In genomic region chr11:98740393-98741050, GRCm38 (mm10) we compare ENCODE assay signal across 8 mouse cellular contexts. TPM values are rescaled to one million over a fixed set of nuclear protein-coding genes. Genes with fewer than 3 reads are reported as not detected.
A peak's percentile ranks its signal among the peaks of the same experiment; 100 is the strongest.
DNase-seq lines count a peak whose midpoint lies in the region; ATAC-seq and TF ChIP-seq lines count a peak whose summit lies in the region.

TSS of gene Thra (plus strand) at chr11:98740638.

- peak within 1 kb of the TSS; percentile 81 for H3K4me2 ChIP-seq in embryonic facial prominence, embryonic 12.5 days (replicated peaks)
- peak within 1 kb of the TSS; percentile 82 for H3K4me2 ChIP-seq in limb, embryonic 12.5 days
- H3K4me2 ChIP-seq in midbrain, embryonic 13.5 days (replicated peaks), result peak within 1 kb of the TSS; percentile 85

- peak within 1 kb of the TSS; percentile 86 for H3K27ac ChIP-seq in embryonic facial prominence, embryonic 12.5 days
- peak within 1 kb of the TSS; percentile 92 for H3K27ac ChIP-seq in limb, embryonic 12.5 days
- H3K27ac ChIP-seq in midbrain, embryonic 13.5 days, result peak within 1 kb of the TSS; percentile 99

- H3K79me3 ChIP-seq in C2C12 (ENCODE audit: low read depth), result no peaks in the 10 kb centered on the region

- TF ChIP-seq CTCF in C2C12 (IDR thresholded peaks at IDR 0.05; ENCODE audit: control insufficient read depth, insufficient read depth, insufficient read length), result no peak

- peak within 1 kb of the TSS; percentile 68 for H3K4me3 ChIP-seq in C2C12 (ENCODE audit: insufficient read depth, poor library complexity, severe bottlenecking)
- peak within 1 kb of the TSS; percentile 69 for H3K4me3 ChIP-seq in embryonic facial prominence, embryonic 12.5 days
- peak within 1 kb of the TSS; percentile 89 for H3K4me3 ChIP-seq in limb, embryonic 12.5 days (replicated peaks)
- peak within 1 kb of the TSS; percentile 84 for H3K4me3 ChIP-seq in midbrain, embryonic 13.5 days (replicated peaks)

- peaks cover 47% of the 10 kb centered on the region for H3K4me1 ChIP-seq in embryonic facial prominence, embryonic 12.5 days
- peaks cover 45% of the 10 kb centered on the region for H3K4me1 ChIP-seq in limb, embryonic 12.5 days (replicated peaks)
- H3K4me1 ChIP-seq in midbrain, embryonic 13.5 days (replicated peaks), result peaks cover 62% of the 10 kb centered on the region

- H3ac ChIP-seq in C2C12 (ENCODE audit: control insufficient read depth, insufficient read length, low read depth), result peak within 1 kb of the TSS; percentile 30

- ATAC-seq in embryonic facial prominence, embryonic 12.5 days (ENCODE audit: insufficient number of reproducible peaks, insufficient read depth, low FRiP score, low TSS enrichment), result peak; percentile 29; the same call in 1 of the 2 replicates
- ATAC-seq in limb, embryonic 12.5 days (ENCODE audit: insufficient number of reproducible peaks, insufficient read depth, low FRiP score, low TSS enrichment, low read depth), result peak; percentile 58
- peak; percentile 32 for ATAC-seq in midbrain, embryonic 13.5 days

- H3K27me3 ChIP-seq in C2C12 (ENCODE audit: control insufficient read depth, insufficient read depth, insufficient read length), result no peaks in the 10 kb centered on the region
- H3K27me3 ChIP-seq in embryonic facial prominence, embryonic 12.5 days, result no peaks in the 10 kb centered on the region
- H3K27me3 ChIP-seq in limb, embryonic 12.5 days, result no peaks in the 10 kb centered on the region
- no peaks in the 10 kb centered on the region for H3K27me3 ChIP-seq in midbrain, embryonic 13.5 days

- no peak for DNase-seq in adrenal gland, adult 8-10 months
- DNase-seq in heart, adult 18-20 months, result peak; percentile 87 to 90
- peak; percentile 70 for DNase-seq in kidney, adult 18-20 months
- peak; percentile 80 for DNase-seq in testis, postnatal 10 days (ENCODE audit: low spot score)

- H3K9ac ChIP-seq in embryonic facial prominence, embryonic 12.5 days, result peak within 1 kb of the TSS; percentile 88
- H3K9ac ChIP-seq in limb, embryonic 12.5 days (replicated peaks), result peak within 1 kb of the TSS; percentile 91
- H3K9ac ChIP-seq in midbrain, embryonic 13.5 days (replicated peaks), result peak within 1 kb of the TSS; percentile 99

- WGBS in embryonic facial prominence, embryonic 12.5 days, result under 1% methylated on average over 22 of the region's 22 CpGs
- WGBS in limb, embryonic 12.5 days, result under 1% methylated on average over 22 of the region's 22 CpGs
- under 1% methylated on average over 22 of the region's 22 CpGs for WGBS in midbrain, embryonic 13.5 days

- H3K36me3 ChIP-seq in C2C12 (ENCODE audit: control insufficient read depth, insufficient read depth), result no peaks in the 10 kb centered on the region
- no peaks in the 10 kb centered on the region for H3K36me3 ChIP-seq in embryonic facial prominence, embryonic 12.5 days
- no peaks in the 10 kb centered on the region for H3K36me3 ChIP-seq in limb, embryonic 12.5 days
- no peaks in the 10 kb centered on the region for H3K36me3 ChIP-seq in midbrain, embryonic 13.5 days

- peaks cover 16% of the 10 kb centered on the region for H3K79me2 ChIP-seq in C2C12 (ENCODE audit: control insufficient read depth, insufficient read depth)

- no peaks in the 10 kb centered on the region for H3K9me3 ChIP-seq in embryonic facial prominence, embryonic 12.5 days
- H3K9me3 ChIP-seq in limb, embryonic 12.5 days, result no peaks in the 10 kb centered on the region
- no peaks in the 10 kb centered on the region for H3K9me3 ChIP-seq in midbrain, embryonic 13.5 days

TF ChIP-seq in C2C12, 6 proteins besides CTCF, POLR2A, EP300 and RAD21:
- TF ChIP-seq MAX (IDR thresholded peaks at IDR 0.05) (no peak), USF1 (IDR thresholded peaks at IDR 0.05; ENCODE audit: low read depth) (no peak), MYOG (IDR thresholded peaks at IDR 0.05; ENCODE audit: control insufficient read depth, extremely low read depth, insufficient read length) (no peak), CEBPB (IDR thresholded peaks at IDR 0.05; ENCODE audit: low read depth) (no peak), MYOD1 (IDR thresholded peaks at IDR 0.05; ENCODE audit: control insufficient read depth, insufficient read length, low read depth) (no peak)

RNA-seq across cellular contexts. Expression of gene Thra, which starts in this region (rescaled TPM):
- 28.1 TPM for polyA plus RNA-seq in C2C12 (2012; fragmentation: generic; extraction: Trizol)
- 100 to 1,000 TPM in 1 of 4 experiments, 10 to 100 TPM in 3; 67.1 to 111 (median 82.9) TPM for total RNA-seq in adrenal gland, adult 8-10 months (2022)
- polyA plus RNA-seq in embryonic facial prominence, embryonic 12.5 days (2016; fragmentation: Nextera tagmentation; extraction: Ambion mirVana), result 29.1 and 34.3 TPM in 2 replicates
- total RNA-seq in heart, adult 18-20 months (2021), result 100 to 1,000 TPM in 1 of 2 experiments, 10 to 100 TPM in 1; 99.7 to 103 TPM
- polyA plus RNA-seq in limb, embryonic 12.5 days (2016; fragmentation: Nextera tagmentation; extraction: Ambion mirVana), result 22.3 and 24.9 TPM in 2 replicates
- polyA plus RNA-seq in midbrain, embryonic 13.5 days (2015; fragmentation: Nextera tagmentation; extraction: Ambion mirVana), result 99.6 and 106 TPM in 2 replicates
